Mouse (Mus musculus): Measurements from ENCODE around the gene Oscp1. TPM values are rescaled to one million over a fixed set of nuclear protein-coding genes. Genes with fewer than 3 reads are reported as not detected.

The Oscp1 gene
- total and polyA plus RNA-seq, 2 experiments from 2014 or later, result 1.4 to 4.2 TPM

DNA sequence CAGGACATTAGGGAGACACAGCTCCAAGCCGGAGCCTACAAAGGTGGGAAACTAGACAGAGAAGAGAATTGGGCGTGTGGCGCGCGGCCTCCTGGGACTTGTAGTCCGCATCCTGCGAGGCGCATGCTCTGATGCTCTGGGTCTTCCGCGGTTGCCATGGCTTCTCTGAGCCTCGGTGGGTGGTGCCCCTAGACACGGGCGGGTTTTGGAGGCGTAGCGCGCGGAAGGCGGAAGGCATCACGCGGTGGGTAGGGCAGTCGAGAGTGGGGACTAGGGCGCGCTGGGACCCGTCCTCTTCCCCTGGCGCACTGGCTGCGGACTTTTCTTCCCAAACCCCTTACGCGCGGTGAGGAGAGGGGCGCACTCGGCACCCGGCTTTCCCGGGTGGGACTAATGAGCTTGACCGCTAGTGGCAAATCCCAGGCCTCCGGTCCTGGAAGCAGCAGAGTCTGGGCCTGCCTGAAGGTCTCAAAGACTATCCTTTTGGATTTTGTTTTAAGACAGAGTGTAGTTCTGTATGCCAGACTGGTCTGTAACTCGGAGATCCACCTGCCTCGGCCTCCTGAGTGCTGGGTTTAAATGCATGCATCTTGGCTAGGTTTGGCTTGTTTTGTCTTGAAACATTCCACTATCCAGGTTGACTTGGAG is 38.2 kb downstream of the Oscp1 start, which contains the start of gene Lsm10:
Gene Lsm10, plus strand, starts transcription at position 160 of the 648 bp plus-strand sequence.
- H3K27ac ChIP-seq (ENCODE audit: low read depth), result peak within 1 kb of the TSS; percentile 63
- DNase-seq (ENCODE audit: low spot score) (peak; percentile 96), ATAC-seq (ENCODE audit: insufficient read depth, low read depth) (peak; percentile 98)
- peaks cover 10% of the 10 kb centered on the region; the same call in 1 of the 2 replicates for H3K36me3 ChIP-seq (replicated peaks; ENCODE audit: control insufficient read depth, insufficient read depth, low read length)
- no peaks in the 10 kb centered on the region for H3K9me3 ChIP-seq (replicated peaks; ENCODE audit: control insufficient read depth, low read length)
- 4% methylated on average over 36 of the region's 37 CpGs for WGBS
- H3K9ac ChIP-seq (replicated peaks; ENCODE audit: low read depth, low read length), result peak within 1 kb of the TSS; percentile 58
- H3K27me3 ChIP-seq (ENCODE audit: control insufficient read depth, insufficient read depth, low read length), result no peaks in the 10 kb centered on the region
- peak within 1 kb of the TSS; percentile 75 for H3K4me2 ChIP-seq (ENCODE audit: low read depth, low read length)
- TF ChIP-seq CTCF (IDR thresholded peaks at IDR 0.05; ENCODE audit: low read depth), result no peak; the same call in 1 of the 2 replicates
- TF ChIP-seq EP300 (IDR thresholded peaks at IDR 0.05; ENCODE audit: low read depth), result no peak
- peaks cover 24% of the 10 kb centered on the region; the same call in 1 of the 2 replicates for H3K4me1 ChIP-seq (ENCODE audit: control insufficient read depth, insufficient read depth)
- H3K4me3 ChIP-seq (ENCODE audit: low read depth, low read length), result peak within 1 kb of the TSS; percentile 61

DNA sequence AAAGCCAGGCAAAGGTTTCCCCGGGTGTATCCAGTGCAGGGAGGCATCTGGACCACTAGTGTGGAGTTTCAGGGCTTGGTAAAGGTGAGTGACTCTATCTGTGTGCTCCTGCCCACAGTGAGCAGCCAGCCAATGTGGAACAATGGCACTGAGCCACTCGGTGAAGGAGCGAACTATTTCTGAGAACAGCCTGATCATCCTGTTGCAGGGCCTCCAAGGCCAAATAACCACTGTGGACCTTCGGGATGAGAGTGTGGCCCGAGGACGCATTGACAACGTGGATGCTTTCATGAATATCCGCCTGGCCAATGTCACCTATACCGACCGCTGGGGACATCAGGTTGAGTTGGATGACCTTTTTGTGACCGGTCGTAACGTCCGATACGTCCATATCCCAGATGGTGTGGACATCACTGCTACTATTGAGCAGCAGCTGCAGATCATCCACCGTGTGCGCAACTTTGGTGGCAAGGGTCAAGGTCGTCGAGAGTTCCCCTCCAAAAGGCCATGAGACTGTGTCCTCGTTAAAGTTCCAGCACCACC is 39.4 kb downstream of the Oscp1 start:
- Histone ChIP-seq H3K9ac (replicated peaks; ENCODE audit: low read depth, low read length) (no peak overlapping the region), H3K4me3 (ENCODE audit: low read depth, low read length) (no peak overlapping the region), H3K4me1 (ENCODE audit: control insufficient read depth, insufficient read depth) (peaks cover 31% of the 10 kb centered on the region), H3K36me3 (replicated peaks; ENCODE audit: control insufficient read depth, insufficient read depth, low read length) (peaks cover 10% of the 10 kb centered on the region; the same call in 1 of the 2 replicates), H3K9me3 (replicated peaks; ENCODE audit: control insufficient read depth, low read length) (no peaks in the 10 kb centered on the region), H3K27ac (ENCODE audit: low read depth) (no peak overlapping the region), H3K27me3 (ENCODE audit: control insufficient read depth, insufficient read depth, low read length) (no peaks in the 10 kb centered on the region), H3K4me2 (ENCODE audit: low read depth, low read length) (no peak overlapping the region)
- DNase-seq (ENCODE audit: low spot score), result no peak
- 90% methylated on average over 20 of the region's 20 CpGs for WGBS
- ATAC-seq (ENCODE audit: insufficient read depth, low read depth), result no peak
- no peak for TF ChIP-seq EP300 (IDR thresholded peaks at IDR 0.05; ENCODE audit: low read depth)
- no peak for TF ChIP-seq CTCF (IDR thresholded peaks at IDR 0.05; ENCODE audit: low read depth)

DNA sequence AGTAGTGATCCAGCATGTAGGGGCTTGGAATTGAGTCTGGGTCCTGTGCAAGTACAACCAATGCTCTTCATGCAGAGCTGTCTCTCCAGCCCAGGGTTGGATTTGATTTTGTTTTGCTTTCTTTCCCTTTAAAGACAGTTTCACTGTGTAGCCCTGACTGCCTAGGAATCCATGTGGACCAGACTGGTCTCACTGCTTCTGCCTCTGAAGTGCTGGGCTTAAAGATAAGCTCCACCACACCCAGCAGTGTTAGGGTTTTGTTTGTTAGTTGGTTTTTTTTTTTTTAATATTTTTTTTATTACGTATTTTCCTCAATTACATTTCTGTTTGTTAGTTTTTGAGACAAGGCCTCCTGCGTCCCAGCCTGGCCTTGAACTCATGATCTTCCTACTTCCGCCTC is 41.0 kb downstream of the Oscp1 start:
- Histone ChIP-seq H3K9ac (replicated peaks; ENCODE audit: low read depth, low read length) (no peak overlapping the region), H3K36me3 (replicated peaks; ENCODE audit: control insufficient read depth, insufficient read depth, low read length) (peaks cover 10% of the 10 kb centered on the region; the same call in 1 of the 2 replicates), H3K27me3 (ENCODE audit: control insufficient read depth, insufficient read depth, low read length) (no peaks in the 10 kb centered on the region), H3K4me1 (ENCODE audit: control insufficient read depth, insufficient read depth) (peaks cover 33% of the 10 kb centered on the region), H3K9me3 (replicated peaks; ENCODE audit: control insufficient read depth, low read length) (no peaks in the 10 kb centered on the region), H3K27ac (ENCODE audit: low read depth) (peak overlapping the region; percentile 75), H3K4me3 (ENCODE audit: low read depth, low read length) (no peak overlapping the region), H3K4me2 (ENCODE audit: low read depth, low read length) (no peak overlapping the region)
- 86% methylated on average over 3 of the region's 3 CpGs for WGBS
- ATAC-seq (ENCODE audit: insufficient read depth, low read depth) (no peak), DNase-seq (ENCODE audit: low spot score) (no peak)
- TF ChIP-seq CTCF (IDR thresholded peaks at IDR 0.05; ENCODE audit: low read depth), result no peak
- no peak for TF ChIP-seq EP300 (IDR thresholded peaks at IDR 0.05; ENCODE audit: low read depth)

DNA sequence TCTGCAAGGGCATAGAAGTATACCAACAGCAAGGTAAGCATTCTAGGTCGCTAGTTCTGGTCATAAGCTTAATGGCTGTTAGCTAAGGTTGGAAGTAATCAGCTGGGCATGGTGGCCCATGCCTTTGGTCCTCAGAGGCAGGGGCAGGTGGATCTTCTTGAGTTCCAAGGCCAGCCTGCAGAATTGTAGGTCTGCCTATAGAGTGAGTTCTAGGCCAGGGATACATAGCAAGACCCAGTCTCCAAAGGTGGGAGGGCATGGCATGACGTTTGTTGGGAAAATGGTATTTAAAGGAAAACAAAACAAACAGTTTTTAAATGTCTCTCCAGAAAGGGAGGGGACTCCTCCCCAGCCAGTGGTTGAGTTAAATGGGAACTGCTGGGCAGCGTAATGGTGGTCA is 42.4 kb downstream of the Oscp1 start:
- WGBS, result 88% methylated on average over 3 of the region's 3 CpGs
- Histone ChIP-seq H3K9ac (replicated peaks; ENCODE audit: low read depth, low read length) (no peak overlapping the region), H3K4me3 (ENCODE audit: low read depth, low read length) (no peak overlapping the region), H3K4me2 (ENCODE audit: low read depth, low read length) (no peak overlapping the region), H3K27me3 (ENCODE audit: control insufficient read depth, insufficient read depth, low read length) (no peaks in the 10 kb centered on the region), H3K27ac (ENCODE audit: low read depth) (no peak overlapping the region), H3K9me3 (replicated peaks; ENCODE audit: control insufficient read depth, low read length) (no peaks in the 10 kb centered on the region), H3K4me1 (ENCODE audit: control insufficient read depth, insufficient read depth) (peaks cover 40% of the 10 kb centered on the region), H3K36me3 (replicated peaks; ENCODE audit: control insufficient read depth, insufficient read depth, low read length) (peaks cover 10% of the 10 kb centered on the region; the same call in 1 of the 2 replicates)
- TF ChIP-seq CTCF (IDR thresholded peaks at IDR 0.05; ENCODE audit: low read depth), result no peak
- TF ChIP-seq EP300 (IDR thresholded peaks at IDR 0.05; ENCODE audit: low read depth), result no peak
- DNase-seq (ENCODE audit: low spot score) (no peak), ATAC-seq (ENCODE audit: insufficient read depth, low read depth) (no peak)

DNA sequence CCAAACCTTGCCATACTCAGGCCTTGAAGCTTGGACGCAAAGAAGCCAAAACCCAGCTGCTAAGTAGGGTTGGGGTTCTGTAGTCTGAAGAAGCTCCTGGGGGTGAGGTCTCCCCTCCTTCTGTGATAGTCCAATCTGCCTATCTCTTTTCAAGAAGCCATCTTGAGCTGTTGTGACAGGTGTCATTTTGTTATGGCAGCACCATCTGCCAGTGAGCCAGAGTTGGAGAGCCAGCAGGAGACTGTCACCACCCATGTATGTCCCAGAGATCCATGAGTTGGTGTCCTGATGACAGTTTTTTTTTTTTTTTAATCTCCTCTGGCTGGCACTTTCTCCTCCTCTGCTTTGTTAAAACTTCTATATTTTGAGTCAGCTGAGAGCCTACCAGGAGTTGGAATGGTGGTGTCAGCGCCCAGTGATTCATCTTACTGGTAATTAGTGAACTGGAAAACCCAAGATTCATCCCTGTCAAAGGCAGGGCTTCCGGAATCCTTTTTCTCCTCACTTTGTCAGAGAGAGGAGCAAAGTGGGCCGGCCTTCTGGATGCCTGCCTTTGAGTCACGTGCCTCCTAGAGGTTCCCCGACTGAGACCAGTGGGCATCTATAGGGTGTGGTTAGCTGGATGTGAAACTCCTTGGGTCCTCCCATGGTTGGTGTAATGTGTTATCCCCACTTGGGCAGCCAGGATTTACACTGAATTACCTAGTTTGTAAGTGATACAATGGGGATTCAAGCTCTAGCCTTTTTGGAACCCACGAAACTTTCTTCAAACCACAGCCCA is 43.9 kb downstream of the Oscp1 start:
- Histone ChIP-seq H3K4me1 (ENCODE audit: control insufficient read depth, insufficient read depth) (peaks cover 37% of the 10 kb centered on the region), H3K4me2 (ENCODE audit: low read depth, low read length) (peak overlapping the region; percentile 74; the same call in 1 of the 2 replicates), H3K9ac (replicated peaks; ENCODE audit: low read depth, low read length) (peak overlapping the region; percentile 7; the same call in 1 of the 2 replicates), H3K9me3 (replicated peaks; ENCODE audit: control insufficient read depth, low read length) (no peaks in the 10 kb centered on the region), H3K36me3 (replicated peaks; ENCODE audit: control insufficient read depth, insufficient read depth, low read length) (peaks cover 10% of the 10 kb centered on the region; the same call in 1 of the 2 replicates), H3K4me3 (ENCODE audit: low read depth, low read length) (no peak overlapping the region), H3K27ac (ENCODE audit: low read depth) (peak overlapping the region; percentile 90), H3K27me3 (ENCODE audit: control insufficient read depth, insufficient read depth, low read length) (no peaks in the 10 kb centered on the region)
- no peak for TF ChIP-seq CTCF (IDR thresholded peaks at IDR 0.05; ENCODE audit: low read depth)
- no peak for TF ChIP-seq EP300 (IDR thresholded peaks at IDR 0.05; ENCODE audit: low read depth)
- WGBS, result 51% methylated on average over 7 of the region's 7 CpGs
- DNase-seq (ENCODE audit: low spot score), result peak; percentile 11
- no peak for ATAC-seq (ENCODE audit: insufficient read depth, low read depth)
